Mouse (Mus musculus) adrenal gland, adult 8-10 months (tissue): ENCODE measurements around the gene Cct7. TPM values are rescaled to one million over a fixed set of nuclear protein-coding genes. Genes with fewer than 3 reads are reported as not detected.
"Not testable (repeated sequence)": the region's sequence is repeated elsewhere in the genome, so short reads cannot be mapped to it uniquely, and the experiment has no call there.

Experiments used
- DNase-seq: peaks from one replicate; pipeline ENCODE4 v3.0.0; 2022
- total RNA-seq, 4 experiments: library from RNA; stranded (reverse); gene quantifications; 2 replicates each; pipeline ENCODE4 v1.2.4; 2022

Cct7 gene
- total RNA-seq: 100 to 1,000 TPM; 236 to 295 (median 271) TPM

GRCm38 (mm10) chr6:85450697-85451663, at the start of gene Cct7:
Gene Cct7, plus strand, starts transcription at chr6:85451514.
- DNase-seq: peak; percentile 98

- no peak for DNase-seq
Observed at GRCm38 (mm10) chr6:85402613-85403012, 48.7 kb upstream of the Cct7 start.

GRCm38 (mm10) chr6:85403039-85403438, 48.3 kb upstream of the Cct7 start:
- DNase-seq: no peak

GRCm38 (mm10) chr6:85409003-85409402, 42.3 kb upstream of the Cct7 start:
- DNase-seq: no peak

GRCm38 (mm10) chr6:85410771-85411273, 40.5 kb upstream of the Cct7 start:
- no peak for DNase-seq

- DNase-seq: no peak
Observed at GRCm38 (mm10) chr6:85415829-85416228, 35.5 kb upstream of the Cct7 start.

- no peak for DNase-seq
Observed at GRCm38 (mm10) chr6:85419150-85419549, 32.2 kb upstream of the Cct7 start.

GRCm38 (mm10) chr6:85423836-85424379, 27.4 kb upstream of the Cct7 start, which contains the start of gene Noto:
Gene Noto, plus strand, starts transcription at chr6:85423886.
- DNase-seq: no peak

- no peak for DNase-seq
Observed at GRCm38 (mm10) chr6:85431274-85431841, 20.0 kb upstream of the Cct7 start.

- DNase-seq: peak; percentile 83
Observed at GRCm38 (mm10) chr6:85431842-85432431, 19.4 kb upstream of the Cct7 start, which contains the start of gene Smyd5. Gene Smyd5, plus strand, starts transcription at chr6:85431989.

- no peak for DNase-seq
Observed at GRCm38 (mm10) chr6:85433865-85434264, 17.4 kb upstream of the Cct7 start.

- no peak for DNase-seq
Observed at GRCm38 (mm10) chr6:85436204-85436603, 15.1 kb upstream of the Cct7 start.

GRCm38 (mm10) chr6:85436631-85437030, 14.7 kb upstream of the Cct7 start:
- DNase-seq: no peak

GRCm38 (mm10) chr6:85441142-85441541, 10.2 kb upstream of the Cct7 start:
- no peak for DNase-seq

GRCm38 (mm10) chr6:85443488-85444233, 7.7 kb upstream of the Cct7 start:
- peak; percentile 47 for DNase-seq

GRCm38 (mm10) chr6:85444266-85444965, 6.9 kb upstream of the Cct7 start:
- DNase-seq: no peak

GRCm38 (mm10) chr6:85445286-85445685, 6.0 kb upstream of the Cct7 start:
- no peak for DNase-seq

- no peak for DNase-seq
Observed at GRCm38 (mm10) chr6:85447351-85447750, 4.0 kb upstream of the Cct7 start.

GRCm38 (mm10) chr6:85450140-85450539, 1.2 kb upstream of the Cct7 start:
- DNase-seq: not testable (repeated sequence)

GRCm38 (mm10) chr6:85451664-85452410, 523 bp downstream of the Cct7 start, which contains the start of gene Pradc1:
Gene Pradc1, minus strand, starts transcription at chr6:85451970.
- peak; percentile 98 for DNase-seq

- DNase-seq: no peak
Observed at GRCm38 (mm10) chr6:85452411-85452665, 1.0 kb downstream of the Cct7 start.
